In genomic region chr4:4076001-4076400, GRCm38 (mm10) we compare ENCODE assay signal across 23 mouse cellular contexts. TPM values are rescaled to one million over a fixed set of nuclear protein-coding genes. Genes with fewer than 3 reads are reported as not detected.
"Had no signal": no experiment of that assay in that cellular context is flagged by ENCODE, and none has a peak within 500 bp of the region (broad histone marks: within the 10 kb centered on the region; RNA-seq: fewer than 3 reads in every experiment).

No protein-coding gene starts in this region.

- DNase-seq: lung, embryonic 14.5 days; lung, postnatal 4 days; midbrain, embryonic 14.5 days; retina, postnatal 1 day; right cerebral cortex, adult 18-20 months; right cerebral cortex, postnatal 25 days; right cerebral cortex, postnatal 4 days; spleen, adult 18-20 months; thymus, adult 2 months; thymus, postnatal 25 days; thymus, postnatal 4 days had no signal

- H3K9ac ChIP-seq: liver, embryonic 14.5 days; lung, embryonic 14.5 days; midbrain, embryonic 12.5 days; neural tube, embryonic 13.5 days; neural tube, embryonic 15.5 days had no signal

- H3K9me3 ChIP-seq: midbrain, embryonic 10.5 days; midbrain, embryonic 12.5 days; neural tube, embryonic 13.5 days; neural tube, embryonic 15.5 days had no signal

- H3K36me3 ChIP-seq: midbrain, embryonic 10.5 days; midbrain, embryonic 12.5 days; neural tube, embryonic 13.5 days; neural tube, embryonic 15.5 days had no signal

- ATAC-seq: midbrain, embryonic 16.5 days had no signal

- H3K27me3 ChIP-seq: midbrain, embryonic 12.5 days; neural tube, embryonic 13.5 days; neural tube, embryonic 15.5 days had no signal

- H3K27ac ChIP-seq: liver, embryonic 14.5 days; midbrain, embryonic 10.5 days; midbrain, embryonic 12.5 days; neural tube, embryonic 13.5 days; neural tube, embryonic 15.5 days had no signal

- H3K4me3 ChIP-seq: midbrain, embryonic 10.5 days; midbrain, embryonic 12.5 days; myocyte; neural tube, embryonic 13.5 days; neural tube, embryonic 15.5 days had no signal

- H3K4me1 ChIP-seq: midbrain, embryonic 10.5 days; midbrain, embryonic 12.5 days; neural tube, embryonic 13.5 days; neural tube, embryonic 15.5 days had no signal

- H3K4me2 ChIP-seq: lung, embryonic 14.5 days; midbrain, embryonic 12.5 days; neural tube, embryonic 13.5 days; neural tube, embryonic 15.5 days had no signal

RNA-seq across cellular contexts. Expression of gene Sdr16c6, which starts 1.3 kb away (rescaled TPM):
- polyA plus RNA-seq: liver, embryonic 14.5 days; liver, embryonic 16.5 days; lung, embryonic 14.5 days; lung, embryonic 16.5 days; midbrain, embryonic 10.5 days; midbrain, embryonic 12.5 days; midbrain, embryonic 14.5 days; midbrain, embryonic 16.5 days; myocyte; neural tube, embryonic 11.5 days; neural tube, embryonic 13.5 days; neural tube, embryonic 15.5 days; small intestine, adult 2 months; stomach, embryonic 14.5 days had no signal
